Mouse (Mus musculus) T-helper 17 cell (primary cell): ENCODE measurements around the gene Sectm1a.
"Not testable (repeated sequence)": the region's sequence is repeated elsewhere in the genome, so short reads cannot be mapped to it uniquely, and the experiment has no call there.

Experiments
- in situ Hi-C, 2 experiments: fragments of 300-600 bp; cut with MboI, MseI; formaldehyde crosslinking; loops; 1 replicate in 1 of 2; 2 replicates in 1 of 2; pipeline ENCODE4 v1.15.1; 2025; ENCODE audit warnings: high pct_unique_total_duplicates in 2 of 2

Sectm1a gene

DNA sequence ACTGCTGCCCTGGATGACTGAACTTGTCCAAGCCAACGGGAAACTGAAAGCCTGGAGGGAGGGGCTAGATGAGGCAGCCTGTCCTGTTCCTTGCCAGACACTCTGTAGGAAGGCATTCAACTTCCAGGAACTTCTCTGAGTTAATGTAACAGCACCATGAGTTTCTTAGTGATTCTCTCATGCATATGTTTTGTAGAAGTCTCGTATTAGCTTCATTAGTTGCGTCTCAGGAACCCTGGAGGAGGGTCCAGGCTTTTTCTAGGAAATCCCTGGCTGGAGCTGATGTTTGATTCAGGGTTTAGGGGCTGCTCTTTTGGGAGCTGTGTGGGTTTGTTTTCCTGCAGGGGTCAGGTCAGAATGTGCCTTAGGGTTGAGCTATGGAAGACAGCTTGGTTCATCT lies at the start of gene Sectm1a:
TSS of gene Sectm1a (minus strand) at position 101 of the 400 bp plus-strand sequence.
- in situ Hi-C loops: loop anchor here in 1 of 2 experiments (10.0 kb wide), 1 partner anchor 1266 kb away; no protein-coding TSS in a partner anchor

DNA sequence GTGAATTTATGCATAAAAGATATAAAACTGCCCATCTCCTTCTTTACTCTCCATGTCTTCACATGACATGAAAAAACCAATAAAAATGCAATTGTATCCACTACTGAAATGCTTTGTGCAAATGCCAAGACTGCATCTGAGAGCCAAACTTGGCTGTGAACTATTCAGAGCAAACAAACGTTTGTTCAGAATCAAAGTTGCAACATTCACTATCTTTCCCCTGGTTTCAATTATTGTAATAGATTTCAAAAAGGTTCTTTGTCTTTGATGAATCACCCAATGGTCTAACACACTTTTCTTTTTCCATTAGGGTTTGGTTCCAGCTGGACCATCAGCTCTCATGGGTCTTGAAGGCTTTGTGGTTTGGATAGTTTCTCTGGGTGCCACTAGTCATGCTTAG lies 48.6 kb upstream of the Sectm1a start:
- in situ Hi-C loops: loop anchor here in 1 of 2 experiments (10.0 kb wide), 1 partner anchor 1605 kb away; no protein-coding TSS in a partner anchor

DNA sequence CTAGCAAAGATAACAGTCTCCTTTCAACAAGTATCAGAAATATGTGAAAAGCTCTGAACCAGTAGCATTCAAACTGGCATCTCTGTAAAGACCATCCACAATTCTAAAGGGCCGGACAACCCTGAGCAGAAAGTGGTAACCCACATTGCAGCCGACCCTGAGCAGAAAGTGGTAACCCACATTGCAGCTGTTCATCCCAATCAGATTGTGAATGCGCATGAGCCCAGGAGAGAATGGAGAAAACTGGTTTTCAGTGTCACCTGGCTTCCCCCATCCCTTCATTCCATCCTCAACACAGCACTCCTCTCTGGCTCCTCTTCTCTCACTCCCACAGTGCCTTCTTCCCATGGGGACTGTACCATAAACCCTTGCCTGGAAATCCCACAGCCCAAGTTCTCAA lies 46.4 kb upstream of the Sectm1a start:
- in situ Hi-C loops: no loop called here

GRCm38 (mm10) chr11:121126395-121126794 lies 45.4 kb upstream of the Sectm1a start:
- in situ Hi-C loops: no loop called here

GRCm38 (mm10) chr11:121125522-121126172 lies 44.6 kb upstream of the Sectm1a start:
- in situ Hi-C loops: no loop called here

- in situ Hi-C loops: no loop called here
Measured at GRCm38 (mm10) chr11:121123438-121123837, 42.4 kb upstream of the Sectm1a start.

GRCm38 (mm10) chr11:121122024-121122670 lies 41.1 kb upstream of the Sectm1a start:
- in situ Hi-C loops: no loop called here

GRCm38 (mm10) chr11:121121151-121121550 lies 40.1 kb upstream of the Sectm1a start:
- in situ Hi-C loops: no loop called here

DNA sequence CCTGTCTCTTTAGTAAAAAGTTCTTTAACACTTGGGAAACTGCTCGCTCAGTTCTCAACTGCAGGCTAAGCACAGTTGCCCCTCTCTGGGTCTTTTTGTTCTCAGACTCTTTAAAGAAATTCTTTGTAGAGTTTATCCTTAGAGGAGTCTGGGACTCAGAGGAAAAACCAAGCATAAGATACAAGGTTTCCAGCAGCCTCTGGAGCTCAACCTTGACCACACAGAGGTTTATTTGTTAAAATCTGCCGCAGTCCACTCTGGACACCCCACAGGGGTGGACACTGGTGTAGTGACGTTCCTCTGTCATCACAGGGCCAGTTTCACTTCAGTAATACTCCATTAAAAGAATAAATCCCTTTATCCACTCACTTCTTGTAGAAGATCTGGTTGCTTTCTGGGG lies 37.6 kb upstream of the Sectm1a start, which contains the start of gene Tex19.2:
TSS of gene Tex19.2 (minus strand) at position 101 of the 400 bp plus-strand sequence.
- in situ Hi-C loops: loop anchor here in 1 of 2 experiments (5.0 kb wide), 1 partner anchor 101 kb away; no protein-coding TSS in a partner anchor

- in situ Hi-C loops: loop anchor here in 1 of 2 experiments (5.0 kb wide), 1 partner anchor 101 kb away; no protein-coding TSS in a partner anchor
Measured at GRCm38 (mm10) chr11:121118106-121118505, 37.1 kb upstream of the Sectm1a start.

GRCm38 (mm10) chr11:121112091-121112775 lies 31.2 kb upstream of the Sectm1a start:
- in situ Hi-C loops: no loop called here

DNA sequence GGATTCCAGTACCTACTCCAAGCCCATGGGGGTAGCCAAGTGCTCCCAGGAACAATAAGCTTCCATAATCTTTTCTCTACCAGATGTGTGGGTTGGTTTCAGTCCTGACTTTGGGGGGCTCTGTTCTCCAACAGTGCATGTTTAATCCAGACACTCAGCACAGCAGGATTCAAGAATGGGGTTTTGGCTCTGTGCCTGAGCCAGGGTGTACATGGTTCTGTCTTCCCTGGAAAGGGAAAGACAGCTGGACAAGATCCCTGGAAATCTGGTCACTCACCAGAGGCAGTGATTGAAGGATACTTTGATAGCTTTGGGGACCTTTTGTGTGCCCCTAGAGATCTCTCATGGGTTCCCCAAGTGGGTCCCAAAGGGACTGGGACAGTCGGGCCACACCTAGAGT lies 30.6 kb upstream of the Sectm1a start:
- in situ Hi-C loops: no loop called here

GRCm38 (mm10) chr11:121111051-121111450 lies 30.0 kb upstream of the Sectm1a start:
- in situ Hi-C loops: no loop called here

- in situ Hi-C loops: no loop called here
Measured at GRCm38 (mm10) chr11:121109986-121110385, 29.0 kb upstream of the Sectm1a start.

- in situ Hi-C loops: no loop called here
Measured at GRCm38 (mm10) chr11:121108061-121108460, 27.0 kb upstream of the Sectm1a start.

- in situ Hi-C loops: not testable (repeated sequence)
Measured at GRCm38 (mm10) chr11:121107242-121107641, 26.2 kb upstream of the Sectm1a start.

GRCm38 (mm10) chr11:121101124-121101805 lies 20.2 kb upstream of the Sectm1a start:
- in situ Hi-C loops: no loop called here

GRCm38 (mm10) chr11:121100692-121101091 lies 19.7 kb upstream of the Sectm1a start:
- in situ Hi-C loops: no loop called here

- in situ Hi-C loops: no loop called here
Measured at GRCm38 (mm10) chr11:121099762-121100161, 18.7 kb upstream of the Sectm1a start.

- in situ Hi-C loops: no loop called here
Measured at GRCm38 (mm10) chr11:121092606-121093585, 11.9 kb upstream of the Sectm1a start.
